Mouse (Mus musculus) testis, adult 2 months (tissue): ENCODE measurements around the gene Gm49630. TPM values are rescaled to one million over a fixed set of nuclear protein-coding genes. Genes with fewer than 3 reads are reported as not detected.
"Not testable (repeated sequence)": the region's sequence is repeated elsewhere in the genome, so short reads cannot be mapped to it uniquely, and the experiment has no call there.

ENCODE experiments used
- H3K27ac ChIP-seq: fragments of 200-500 bp; 2 replicates; pipeline ENCODE4 v1.5.1; 2012; ENCODE audit warnings: low read depth, low read length; ENCODE audit not compliant: control insufficient read depth, insufficient read depth
- H3K27me3 ChIP-seq: fragments of 200-500 bp; 2 replicates; pipeline ENCODE4 v1.6.1; 2012; ENCODE audit warnings: mild to moderate bottlenecking, low read length, moderate library complexity; ENCODE audit not compliant: control insufficient read depth, insufficient read depth
- H3K36me3 ChIP-seq: fragments of 200-500 bp; 2 replicates; pipeline ENCODE4 v1.6.1; 2012; ENCODE audit warnings: mild to moderate bottlenecking, low read length; ENCODE audit not compliant: control insufficient read depth, insufficient read depth
- H3K4me1 ChIP-seq: fragments of 200-500 bp; 2 replicates; pipeline ENCODE4 v1.6.1; 2012; ENCODE audit warnings: low read length; ENCODE audit not compliant: control insufficient read depth, insufficient read depth
- H3K4me3 ChIP-seq: fragments of 200-500 bp; 2 replicates; pipeline ENCODE4 v1.5.1; 2012; ENCODE audit warnings: low read depth, mild to moderate bottlenecking, low read length, moderate library complexity, mixed read lengths; ENCODE audit not compliant: control insufficient read depth
- polyA plus RNA-seq: library from polyadenylated mRNA; depleted of rRNA; stranded (reverse); fragments of >200 nt; gene quantifications from 2 replicates; pipeline ENCODE4 v1.2.3, GENCODE M21; 2012; rRNA removed

Gm49630 gene
- polyA plus RNA-seq: 2.3 and 2.4 TPM in 2 replicates

GRCm38 (mm10) chr17:7371879-7372278 lies at the start of gene Gm49630:
Gene Gm49630, minus strand, starts transcription at chr17:7371979.
- H3K4me3 ChIP-seq, H3K36me3 ChIP-seq, H3K27me3 ChIP-seq, H3K4me1 ChIP-seq, H3K27ac ChIP-seq: not testable (repeated sequence)

GRCm38 (mm10) chr17:7420191-7420973 lies 48.6 kb upstream of the Gm49630 start:
- H3K4me3 ChIP-seq, H3K27ac ChIP-seq, H3K4me1 ChIP-seq, H3K27me3 ChIP-seq, H3K36me3 ChIP-seq: not testable (repeated sequence)

GRCm38 (mm10) chr17:7414601-7415310 lies 43.0 kb upstream of the Gm49630 start:
- not testable (repeated sequence) for H3K27ac ChIP-seq, H3K4me3 ChIP-seq, H3K36me3 ChIP-seq, H3K27me3 ChIP-seq, H3K4me1 ChIP-seq

- H3K4me3 ChIP-seq, H3K4me1 ChIP-seq, H3K36me3 ChIP-seq, H3K27me3 ChIP-seq, H3K27ac ChIP-seq: not testable (repeated sequence)
Measured at GRCm38 (mm10) chr17:7413336-7413735, 41.6 kb upstream of the Gm49630 start.

- not testable (repeated sequence) for H3K27ac ChIP-seq, H3K36me3 ChIP-seq, H3K4me1 ChIP-seq, H3K27me3 ChIP-seq, H3K4me3 ChIP-seq
Measured at GRCm38 (mm10) chr17:7399770-7400169, 28.0 kb upstream of the Gm49630 start.

- H3K4me3 ChIP-seq, H3K4me1 ChIP-seq, H3K27me3 ChIP-seq, H3K36me3 ChIP-seq, H3K27ac ChIP-seq: not testable (repeated sequence)
Measured at GRCm38 (mm10) chr17:7398198-7398847, 26.5 kb upstream of the Gm49630 start.

GRCm38 (mm10) chr17:7397079-7397478 lies 25.3 kb upstream of the Gm49630 start:
- not testable (repeated sequence) for H3K27ac ChIP-seq, H3K36me3 ChIP-seq, H3K4me1 ChIP-seq, H3K4me3 ChIP-seq, H3K27me3 ChIP-seq

- H3K27me3 ChIP-seq, H3K27ac ChIP-seq, H3K36me3 ChIP-seq, H3K4me3 ChIP-seq, H3K4me1 ChIP-seq: not testable (repeated sequence)
Measured at GRCm38 (mm10) chr17:7396288-7396687, 24.5 kb upstream of the Gm49630 start.

GRCm38 (mm10) chr17:7395671-7396070 lies 23.9 kb upstream of the Gm49630 start:
- not testable (repeated sequence) for H3K27me3 ChIP-seq, H3K4me1 ChIP-seq, H3K4me3 ChIP-seq, H3K36me3 ChIP-seq, H3K27ac ChIP-seq

- H3K4me1 ChIP-seq, H3K36me3 ChIP-seq, H3K27ac ChIP-seq, H3K4me3 ChIP-seq, H3K27me3 ChIP-seq: not testable (repeated sequence)
Measured at GRCm38 (mm10) chr17:7395116-7395515, 23.3 kb upstream of the Gm49630 start.

GRCm38 (mm10) chr17:7389898-7390297 lies 18.1 kb upstream of the Gm49630 start:
- H3K27me3 ChIP-seq, H3K27ac ChIP-seq, H3K36me3 ChIP-seq, H3K4me1 ChIP-seq, H3K4me3 ChIP-seq: not testable (repeated sequence)

GRCm38 (mm10) chr17:7388958-7389356 lies 17.2 kb upstream of the Gm49630 start:
- not testable (repeated sequence) for H3K36me3 ChIP-seq, H3K27me3 ChIP-seq, H3K4me1 ChIP-seq

More at GRCm38 (mm10) chr17:7388958-7389356, 17.2 kb upstream of the Gm49630 start:
- H3K4me3 ChIP-seq, H3K27ac ChIP-seq: not testable (repeated sequence)
